Mouse (Mus musculus): Measurements from ENCODE around the gene Eml6.
A peak's percentile ranks its signal among the peaks of the same experiment; 100 is the strongest.
"Not testable (repeated sequence)": the region's sequence is repeated elsewhere in the genome, so short reads cannot be mapped to it uniquely, and the experiment has no call there.

The Eml6 gene

DNA sequence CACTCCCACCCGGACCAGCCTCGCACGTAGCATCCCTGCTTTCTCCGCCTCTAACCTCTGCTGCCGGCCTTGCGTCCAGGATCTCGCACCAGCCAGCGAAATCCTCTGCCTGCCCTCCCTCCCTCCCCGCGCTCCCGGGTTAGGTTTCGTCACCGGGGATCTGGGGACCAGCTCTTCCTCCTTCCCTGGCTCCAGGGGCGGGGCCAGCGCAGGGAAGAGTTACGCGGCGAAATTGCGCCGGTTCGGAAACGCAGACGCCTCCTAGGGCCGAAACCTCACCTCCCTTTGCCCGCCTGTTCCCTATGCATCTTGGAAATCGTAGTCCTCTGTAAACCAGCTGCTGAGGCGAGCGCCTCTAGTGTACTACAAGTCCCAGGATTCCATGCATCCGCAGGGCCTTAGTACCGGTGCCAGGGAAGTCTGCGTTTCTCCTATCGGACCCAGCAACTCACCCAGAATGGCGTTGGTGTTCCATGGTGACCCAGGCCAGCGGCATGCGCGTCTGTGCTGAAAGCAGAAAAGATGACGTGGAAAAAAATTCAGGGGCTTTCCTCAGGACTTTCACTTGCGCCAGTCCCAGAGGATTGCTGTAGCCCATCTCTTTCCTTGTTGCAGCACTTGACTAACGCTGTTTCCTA is at the start of gene Eml6:
Eml6 (minus strand) TSS at position 199 of the 638 bp plus-strand sequence.
- DNase-seq (ENCODE audit: low read depth, low spot score), result peak; percentile 99

- peak; percentile 68 for DNase-seq (ENCODE audit: low read depth, low spot score)
These were observed 31.5 kb upstream of the Eml6 start for GRCm38 (mm10) chr11:30057299-30057698.

GRCm38 (mm10) chr11:30025144-30025543 is 689 bp downstream of the Eml6 start:
- DNase-seq (ENCODE audit: low read depth, low spot score), result no peak

- peak; percentile 59 for DNase-seq (ENCODE audit: low read depth, low spot score)
These were observed 1.4 kb downstream of the Eml6 start for GRCm38 (mm10) chr11:30024261-30025071.

- no peak for DNase-seq (ENCODE audit: low read depth, low spot score)
These were observed 39.6 kb downstream of the Eml6 start for GRCm38 (mm10) chr11:29986257-29986656.

DNA sequence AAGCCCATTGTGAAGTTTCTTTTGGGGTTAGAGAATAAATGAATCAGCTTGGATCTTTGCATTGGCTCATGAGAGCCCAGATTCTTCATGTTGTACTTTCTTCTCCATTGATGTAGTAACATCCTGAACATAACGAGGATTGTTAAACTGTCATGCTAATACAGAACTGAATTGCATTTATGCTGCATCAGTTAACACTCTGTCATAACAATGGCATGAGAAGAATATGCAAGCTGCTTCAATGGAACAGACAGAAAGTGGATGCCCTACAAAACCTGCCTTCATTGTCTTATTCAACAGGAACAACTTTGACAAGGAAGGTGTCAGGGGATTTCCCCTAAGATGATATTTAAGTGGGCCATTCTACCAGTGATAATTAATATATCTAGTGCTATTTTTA is 57.0 kb downstream of the Eml6 start:
- DNase-seq (ENCODE audit: low read depth, low spot score), result no peak

DNA sequence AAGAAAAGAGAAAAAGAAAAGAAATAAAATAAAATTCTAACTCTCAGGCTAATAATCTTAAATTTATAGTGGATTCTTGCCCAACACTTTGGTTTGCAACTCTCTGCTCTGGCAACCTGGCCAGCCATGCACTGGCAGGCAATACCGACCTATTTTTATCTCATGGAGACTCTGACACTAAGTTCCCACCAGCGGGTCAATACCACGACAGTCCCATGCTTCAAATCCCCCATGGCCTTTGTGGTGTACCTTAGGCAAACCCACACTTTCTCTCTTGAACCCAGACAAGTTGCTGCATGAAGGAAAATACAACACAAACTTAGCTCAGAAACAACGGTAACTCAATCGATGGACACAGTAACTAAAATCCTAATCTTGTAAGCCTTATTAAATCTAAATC is 66.5 kb downstream of the Eml6 start:
- no peak for DNase-seq (ENCODE audit: low read depth, low spot score)

DNA sequence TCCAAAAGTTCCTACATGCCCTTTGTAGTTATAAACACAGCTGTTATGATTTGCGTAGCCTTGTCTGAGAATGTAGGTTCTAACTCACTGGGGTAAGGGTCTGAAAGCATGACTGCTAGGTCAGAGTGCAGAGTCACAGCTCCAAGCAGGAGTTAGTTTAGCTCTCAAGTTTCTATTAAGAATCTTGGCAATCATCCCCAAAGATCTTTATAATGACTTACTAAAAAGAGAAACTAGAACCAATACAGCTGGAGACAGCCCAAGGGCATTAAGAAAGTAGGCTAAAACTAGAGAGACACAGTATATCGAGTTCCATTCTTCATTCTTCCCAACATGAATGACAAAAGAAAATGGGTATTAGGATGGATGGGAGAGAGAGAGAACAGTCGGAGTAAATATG is 81.2 kb downstream of the Eml6 start:
- no peak for DNase-seq (ENCODE audit: low read depth, low spot score)

- DNase-seq (ENCODE audit: low read depth, low spot score), result no peak
These were observed 101.5 kb downstream of the Eml6 start for GRCm38 (mm10) chr11:29924332-29924731.

GRCm38 (mm10) chr11:29923851-29924250 is 102.0 kb downstream of the Eml6 start:
- no peak for DNase-seq (ENCODE audit: low read depth, low spot score)

DNA sequence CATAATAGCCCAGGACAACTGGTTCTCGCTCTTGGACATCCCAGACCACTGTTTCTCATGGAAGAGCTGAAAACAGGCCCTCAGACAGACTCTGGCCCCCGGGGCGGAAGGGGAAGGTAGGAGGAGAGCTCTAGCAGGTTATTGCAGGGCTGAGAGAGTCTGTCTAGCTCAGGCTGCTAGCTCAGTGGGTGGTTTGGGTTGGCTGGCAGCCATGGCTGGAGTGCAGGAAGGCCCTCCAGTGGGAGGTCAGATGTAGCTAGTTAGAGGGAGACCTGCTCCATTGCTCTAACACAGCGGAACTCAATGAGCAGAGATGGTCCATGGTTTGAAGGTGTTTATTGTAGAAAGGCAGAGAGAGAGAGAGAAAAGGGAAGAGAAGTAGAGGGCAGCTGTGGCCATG is 112.7 kb downstream of the Eml6 start:
- DNase-seq (ENCODE audit: low read depth, low spot score), result no peak

GRCm38 (mm10) chr11:29909330-29909729 is 116.5 kb downstream of the Eml6 start:
- DNase-seq (ENCODE audit: low read depth, low spot score), result no peak

DNA sequence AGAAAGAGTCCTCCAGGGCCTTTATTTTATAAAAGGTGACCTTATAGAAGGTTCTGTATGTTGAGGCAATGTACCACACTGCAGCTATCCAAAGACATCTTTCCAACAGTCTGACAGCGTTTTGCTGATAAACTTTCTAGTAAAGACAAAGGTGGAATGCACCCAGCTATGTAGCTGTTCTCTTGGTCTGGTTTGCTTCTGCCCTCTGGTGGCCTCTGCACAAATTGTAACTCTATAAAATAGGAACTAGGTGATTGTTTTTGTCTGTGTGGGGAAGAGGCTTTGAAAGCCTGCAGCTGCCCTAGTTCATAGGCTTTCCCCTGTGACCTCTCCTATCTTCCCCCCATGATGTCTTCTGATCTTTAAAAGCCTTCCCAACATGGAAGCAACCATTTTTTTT is 140.7 kb downstream of the Eml6 start:
- DNase-seq (ENCODE audit: low read depth, low spot score), result peak; percentile 81

DNA sequence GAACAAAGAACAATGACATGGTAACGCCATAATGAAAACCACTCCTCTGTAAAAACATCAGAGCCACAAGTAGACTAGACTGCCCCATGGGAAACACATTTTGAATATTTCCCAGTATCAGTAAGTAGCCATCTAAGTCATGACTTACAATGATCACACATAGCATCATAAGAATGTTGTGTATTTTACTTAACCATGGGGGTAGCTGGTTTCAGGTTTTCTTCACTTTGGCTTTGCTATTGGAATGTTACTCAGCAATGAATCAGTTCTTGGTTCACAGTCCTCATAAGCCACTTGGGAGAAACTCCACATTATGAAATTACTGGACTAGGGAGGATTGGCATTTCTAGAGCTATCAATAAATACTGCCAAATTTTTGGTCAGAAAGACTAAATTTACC is 141.5 kb downstream of the Eml6 start:
- DNase-seq (ENCODE audit: low read depth, low spot score), result no peak

DNA sequence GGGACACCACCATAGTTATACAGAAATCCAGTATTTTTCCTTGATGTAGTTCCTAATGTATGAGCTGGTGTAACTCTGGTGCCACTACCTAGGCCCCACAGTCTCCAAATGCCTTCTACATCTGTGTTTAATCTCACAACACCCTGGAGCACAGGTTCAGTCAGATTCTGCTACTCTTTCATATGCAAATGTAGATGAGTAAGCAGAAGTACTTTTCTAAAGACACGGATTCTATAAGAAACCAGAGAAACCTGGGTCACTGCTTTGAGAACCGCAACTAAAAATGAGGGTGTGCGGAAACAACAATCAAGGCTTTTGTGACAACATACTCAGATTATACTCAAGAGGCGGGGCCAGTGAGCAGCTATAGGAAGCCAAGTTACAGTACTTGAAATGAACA is 142.8 kb downstream of the Eml6 start:
- peak; percentile 43 for DNase-seq (ENCODE audit: low read depth, low spot score)

GRCm38 (mm10) chr11:29879641-29880040 is 146.2 kb downstream of the Eml6 start:
- DNase-seq (ENCODE audit: low read depth, low spot score), result no peak

DNA sequence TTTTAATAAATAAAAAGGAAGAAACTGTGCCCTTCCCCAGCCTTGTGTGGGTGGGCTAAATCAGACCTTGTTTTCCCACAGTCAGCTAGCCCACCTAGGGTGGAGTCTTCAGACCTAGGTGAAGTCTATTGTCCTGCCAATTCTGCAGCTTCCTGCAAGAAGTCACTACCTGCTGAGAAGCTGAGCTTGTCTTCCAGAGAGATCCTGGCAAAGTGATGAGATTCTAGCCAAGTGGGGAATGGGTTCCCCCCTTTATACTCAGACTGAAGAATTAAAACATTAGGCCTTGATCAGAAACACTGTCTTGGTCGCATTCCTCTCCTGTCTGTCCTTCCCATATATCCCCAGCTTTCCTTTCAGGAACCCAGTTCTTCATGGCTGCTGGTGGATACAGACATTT is 147.9 kb downstream of the Eml6 start:
- no peak for DNase-seq (ENCODE audit: low read depth, low spot score)

- DNase-seq (ENCODE audit: low read depth, low spot score), result no peak
These were observed 148.6 kb downstream of the Eml6 start for GRCm38 (mm10) chr11:29877280-29877679.

- DNase-seq (ENCODE audit: low read depth, low spot score), result not testable (repeated sequence)
These were observed 151.1 kb downstream of the Eml6 start for GRCm38 (mm10) chr11:29874781-29875180.

DNA sequence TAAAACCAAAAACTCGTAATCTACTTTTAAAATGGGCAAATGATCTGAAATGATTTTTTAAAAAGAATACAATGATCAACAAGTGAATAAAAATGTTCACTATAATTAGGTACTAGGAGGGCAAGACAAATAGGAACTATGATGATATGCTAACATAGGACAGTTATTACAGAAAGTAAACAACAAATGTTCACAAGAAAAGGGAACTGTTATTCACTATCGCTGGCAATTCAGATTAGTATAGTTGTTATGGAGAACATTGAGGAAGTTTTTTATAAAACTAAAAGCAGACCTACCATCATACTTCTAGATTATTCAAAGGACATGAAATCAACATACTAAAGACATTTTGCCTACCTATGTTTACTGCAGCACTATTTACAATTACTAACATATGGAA is 155.7 kb downstream of the Eml6 start:
- no peak for DNase-seq (ENCODE audit: low read depth, low spot score)

DNA sequence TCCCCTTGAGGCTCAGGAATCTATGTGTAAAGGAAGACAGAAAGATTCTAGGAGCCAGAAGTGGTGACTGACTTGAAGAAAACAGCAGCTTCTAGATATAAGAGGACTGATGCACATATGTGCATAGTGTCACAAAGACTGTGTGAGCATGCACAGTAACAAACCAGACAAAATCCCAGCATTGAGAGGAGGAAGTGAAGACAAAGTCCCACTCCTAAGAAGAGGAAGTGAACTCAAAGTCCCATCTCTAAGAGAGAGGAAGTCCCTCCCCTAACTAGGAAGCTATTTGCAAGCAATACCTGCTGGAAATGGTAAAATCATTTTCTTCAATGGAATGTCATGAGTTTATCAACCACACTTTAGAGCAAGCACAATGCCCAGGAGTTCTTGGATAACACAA is 161.6 kb downstream of the Eml6 start:
- DNase-seq (ENCODE audit: low read depth, low spot score), result no peak

DNA sequence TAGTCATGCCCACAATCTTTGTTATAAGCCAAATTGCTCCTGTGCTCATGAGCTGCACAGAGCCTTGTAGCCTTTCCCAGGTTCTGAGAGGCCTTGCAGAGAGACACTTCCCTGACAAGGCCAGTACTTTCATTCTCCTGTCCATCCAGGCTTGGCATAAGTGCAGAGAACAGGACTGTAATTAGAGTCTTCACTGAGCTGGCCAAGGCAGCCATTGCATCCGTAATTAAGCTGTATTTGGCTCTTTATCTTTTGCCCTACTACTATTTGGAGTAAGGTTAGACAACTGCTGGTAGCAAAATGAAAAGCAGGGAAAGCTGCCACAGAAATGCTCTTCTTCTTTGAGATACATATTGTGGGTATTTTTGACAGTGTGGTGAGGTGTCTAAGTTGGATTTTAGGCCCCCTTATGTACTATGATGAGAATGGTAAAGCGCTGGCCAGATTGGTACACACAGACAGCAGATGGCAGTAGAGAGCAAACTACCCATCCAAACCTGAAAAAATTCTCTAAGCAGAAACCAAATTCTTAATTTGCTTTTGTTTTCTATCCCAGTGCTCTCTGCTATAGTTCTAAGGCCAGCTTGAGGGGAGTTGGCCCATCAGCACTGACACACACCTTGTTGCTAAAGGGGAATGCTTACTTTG is 164.0 kb downstream of the Eml6 start:
- peak; percentile 50 for DNase-seq (ENCODE audit: low read depth, low spot score)

- no peak for DNase-seq (ENCODE audit: low read depth, low spot score)
These were observed 164.8 kb downstream of the Eml6 start for GRCm38 (mm10) chr11:29861040-29861439.

All from ZHBTc4 (cell line).